Mouse (Mus musculus) hindbrain, embryonic 16.5 days (tissue): Measurements from ENCODE around the gene Mob3b. TPM values are rescaled to one million over a fixed set of nuclear protein-coding genes. Genes with fewer than 3 reads are reported as not detected.

Source experiments
- ATAC-seq: fragments of 200-750 bp; cut with Nextera tagmentation; 2 replicates; pipeline ENCODE4 v1.8.0; 2017; ENCODE audit warnings: moderate TSS enrichment, moderate library complexity
- H3K27ac ChIP-seq: fragments of 300-500 bp; sonication (generic); 2 replicates; pipeline ENCODE4 v1.5.1; 2014; ENCODE audit warnings: low read depth, mild to moderate bottlenecking, control low read depth, low read length, moderate library complexity
- H3K27me3 ChIP-seq: fragments of 300-500 bp; sonication (generic); replicated peaks from 2 replicates; pipeline ENCODE4 v1.6.1; 2014; ENCODE audit warnings: low read length; ENCODE audit not compliant: control insufficient read depth, insufficient read depth
- H3K36me3 ChIP-seq: fragments of 300-500 bp; sonication (generic); 2 replicates; pipeline ENCODE4 v1.6.1; 2014; ENCODE audit warnings: mild to moderate bottlenecking, low read length, moderate library complexity, mixed read lengths; ENCODE audit not compliant: control insufficient read depth, insufficient read depth
- H3K4me1 ChIP-seq: fragments of 300-500 bp; sonication (generic); 2 replicates; pipeline ENCODE4 v1.6.1; 2014; ENCODE audit warnings: low read depth, low read length; ENCODE audit not compliant: control insufficient read depth, insufficient read depth
- H3K4me2 ChIP-seq: fragments of 300-500 bp; sonication (generic); 2 replicates; pipeline ENCODE4 v1.6.1; 2014; ENCODE audit warnings: mild to moderate bottlenecking, low read length, control low read depth, moderate library complexity
- H3K4me3 ChIP-seq: fragments of 300-500 bp; sonication (generic); 2 replicates; pipeline ENCODE4 v1.5.1; 2014; ENCODE audit warnings: mild to moderate bottlenecking, low read length, control low read depth, moderate library complexity
- H3K9ac ChIP-seq: fragments of 300-500 bp; sonication (generic); 2 replicates; pipeline ENCODE4 v1.6.1; 2014; ENCODE audit warnings: low read depth, mild to moderate bottlenecking, control low read depth, low read length, moderate library complexity
- H3K9me3 ChIP-seq: fragments of 300-500 bp; sonication (generic); 2 replicates; pipeline ENCODE4 v1.6.1; 2014; ENCODE audit warnings: mild to moderate bottlenecking, low read length, moderate library complexity; ENCODE audit not compliant: control insufficient read depth
- WGBS: fragments of 180-500 bp; shearing (Covaris S2); extraction: QIAGEN DNeasy Blood & Tissue Kit; methylation state at CpG from one replicate; pipeline ENCODE4 v1.1.7; 2014; 5-methylcytosine and 5-hydroxymethylcytosine counted together
- polyA plus RNA-seq: library from polyadenylated mRNA; unstranded; fragments of >200 nt; fragmentation: Nextera tagmentation; extraction: Ambion mirVana; gene quantifications from 2 replicates; pipeline ENCODE4 v1.2.1, GENCODE M21; 2015

Gene Mob3b
- polyA plus RNA-seq, 1 experiment from 2014 or later = 3.9 TPM

DNA sequence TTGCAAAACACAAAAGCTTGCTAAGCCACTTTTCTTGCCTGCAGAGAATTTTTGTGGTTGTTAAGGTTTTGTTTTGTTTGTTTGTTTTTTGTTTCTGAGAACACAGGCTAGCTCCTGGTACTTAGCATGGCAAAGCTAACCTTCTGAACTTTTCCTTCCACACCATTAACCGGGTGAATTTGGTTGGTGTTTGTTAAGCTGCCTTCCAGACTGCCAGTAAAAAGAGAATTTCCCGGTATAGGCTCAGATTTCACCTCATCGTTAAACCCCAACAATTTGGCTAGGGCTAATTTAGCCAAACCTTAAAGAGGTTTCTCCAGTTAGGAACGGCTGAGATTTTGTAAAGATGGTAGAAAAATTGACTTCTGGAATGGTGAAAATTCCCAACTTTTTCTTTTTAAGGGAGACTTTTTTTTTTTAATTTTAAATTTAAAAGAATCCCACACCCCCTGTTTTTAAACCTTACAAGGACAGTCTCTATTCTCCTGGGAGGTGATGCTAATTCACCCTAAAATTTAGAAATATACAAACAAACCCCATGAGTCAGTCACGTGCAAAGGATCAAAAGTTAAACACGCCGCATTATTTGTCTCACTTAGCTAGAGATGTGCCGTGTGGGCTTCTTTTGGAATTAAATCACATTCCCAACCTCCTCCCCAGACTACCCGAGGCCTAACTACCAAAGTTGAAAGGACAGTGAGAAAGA, 108.1 kb downstream of the Mob3b start:
- Histone ChIP-seq H3K4me3 (no peak overlapping the region), H3K4me2 (no peak overlapping the region), H3K27me3 (no peaks in the 10 kb centered on the region), H3K4me1 (no peaks in the 10 kb centered on the region), H3K27ac (no peak overlapping the region), H3K9ac (no peak overlapping the region), H3K9me3 (no peaks in the 10 kb centered on the region), H3K36me3 (no peaks in the 10 kb centered on the region)
- no peak for ATAC-seq
- 51% methylated on average over 9 of the region's 9 CpGs for WGBS

DNA sequence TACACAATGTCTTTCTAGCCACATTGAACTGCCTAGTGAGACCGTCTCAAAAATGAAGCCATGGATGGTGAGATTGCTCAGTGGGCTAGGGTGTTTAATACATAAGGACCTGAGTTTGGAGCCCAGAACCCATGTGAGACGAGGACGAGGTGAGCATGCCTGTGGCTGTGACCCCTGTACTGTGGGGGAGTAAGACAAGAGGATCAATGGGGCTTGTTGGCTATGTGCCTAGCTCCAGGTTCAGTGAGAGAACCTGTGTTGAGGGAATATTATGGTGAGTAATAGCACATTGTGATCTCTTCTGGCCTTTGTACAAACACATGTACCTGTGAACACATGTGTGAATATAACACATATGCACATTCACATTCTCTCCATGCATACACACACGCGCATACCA, 116.4 kb downstream of the Mob3b start:
- H3K27ac ChIP-seq = no peak overlapping the region
- no peaks in the 10 kb centered on the region for H3K4me1 ChIP-seq
- H3K9ac ChIP-seq = no peak overlapping the region
- H3K36me3 ChIP-seq = no peaks in the 10 kb centered on the region
- no peak for ATAC-seq
- no peak overlapping the region for H3K4me2 ChIP-seq
- no peak overlapping the region for H3K4me3 ChIP-seq
- H3K9me3 ChIP-seq = no peaks in the 10 kb centered on the region
- WGBS = 92% methylated on average over 5 of the region's 5 CpGs
- H3K27me3 ChIP-seq = no peaks in the 10 kb centered on the region

DNA sequence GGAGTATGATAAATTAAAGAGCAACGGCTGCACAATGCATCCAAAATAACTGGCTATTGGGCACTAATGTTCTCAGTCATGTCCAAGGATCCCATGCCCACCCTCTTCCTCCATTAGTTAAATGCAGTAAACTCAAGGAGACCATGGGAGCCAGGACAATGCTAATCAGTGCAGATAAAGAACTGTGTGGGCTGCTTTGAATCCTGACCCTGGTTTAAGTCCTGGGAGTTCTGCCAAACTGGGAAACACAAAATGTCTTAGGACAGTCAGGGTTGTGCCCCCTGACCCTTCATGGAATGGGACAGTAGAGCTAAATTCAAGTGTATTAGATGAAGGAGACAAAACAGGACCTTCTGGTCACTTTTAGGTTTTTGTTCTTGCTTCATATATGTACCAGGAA, 117.0 kb downstream of the Mob3b start:
- Histone ChIP-seq H3K36me3 (no peaks in the 10 kb centered on the region), H3K9me3 (no peaks in the 10 kb centered on the region), H3K9ac (no peak overlapping the region), H3K4me1 (no peaks in the 10 kb centered on the region), H3K27ac (no peak overlapping the region), H3K27me3 (no peaks in the 10 kb centered on the region), H3K4me2 (no peak overlapping the region), H3K4me3 (no peak overlapping the region)
- whole genome bisulfite sequencing = 86% methylated on average over 1 of the region's 1 CpGs
- ATAC-seq = no peak

DNA sequence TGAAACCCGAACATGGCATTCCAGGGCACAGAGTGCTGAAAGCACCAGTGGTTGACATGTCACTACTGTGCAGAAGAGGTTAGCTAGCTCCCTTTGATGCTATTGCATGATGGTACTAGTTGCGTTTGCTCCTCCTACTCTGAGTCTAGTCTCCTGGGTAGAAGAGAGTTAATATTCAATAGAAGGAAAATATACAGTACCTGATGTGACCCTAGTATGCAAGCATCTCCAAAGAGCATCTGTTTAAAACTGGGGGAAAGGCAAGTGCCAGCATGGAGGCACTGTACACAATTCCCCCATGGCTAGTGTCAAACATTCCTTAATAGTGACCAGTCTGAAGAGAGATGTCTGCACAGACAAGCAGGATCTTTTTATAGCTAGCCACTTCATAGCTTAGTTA, 119.5 kb downstream of the Mob3b start:
- 77% methylated on average over 2 of the region's 2 CpGs for WGBS
- Histone ChIP-seq H3K36me3 (no peaks in the 10 kb centered on the region), H3K4me1 (no peaks in the 10 kb centered on the region), H3K9ac (no peak overlapping the region), H3K4me2 (no peak overlapping the region), H3K27ac (no peak overlapping the region), H3K4me3 (no peak overlapping the region), H3K9me3 (no peaks in the 10 kb centered on the region), H3K27me3 (no peaks in the 10 kb centered on the region)
- ATAC-seq = no peak

DNA sequence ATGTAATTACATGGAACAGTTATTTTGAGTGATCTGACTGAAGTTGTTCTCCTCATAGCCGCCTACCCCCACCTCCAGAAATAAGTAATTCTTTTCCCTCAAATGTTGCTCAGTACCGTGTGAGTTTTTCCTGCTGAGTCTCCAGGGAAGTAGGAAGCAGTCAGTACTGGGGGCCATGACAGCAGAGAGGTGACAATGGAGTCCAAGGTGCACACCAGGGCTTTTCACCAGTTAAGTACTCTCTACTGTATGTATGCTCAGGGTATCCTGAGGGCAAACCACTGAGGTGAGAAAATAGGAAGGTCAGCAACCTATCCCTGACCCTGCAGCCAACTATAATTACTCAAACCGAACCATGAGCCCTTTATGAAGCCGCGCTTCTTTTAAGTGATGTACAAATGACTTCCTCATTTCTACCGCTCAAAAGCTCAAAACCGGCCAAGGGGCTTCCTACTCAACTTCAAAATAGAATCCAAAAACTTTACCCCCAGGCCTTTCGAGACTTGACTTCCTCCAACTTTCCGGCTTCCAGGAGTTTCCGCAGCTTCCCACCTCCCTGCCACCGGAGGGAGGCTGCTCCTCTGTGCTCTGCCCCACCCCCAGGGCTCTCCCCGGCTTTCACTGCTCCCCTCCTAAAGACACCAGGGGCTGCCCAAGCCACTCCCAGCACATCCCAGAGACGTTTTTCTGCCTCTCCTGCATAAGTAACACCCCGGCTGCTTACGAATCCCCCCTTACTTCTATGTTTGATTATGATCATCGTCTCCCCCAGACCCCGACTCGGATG, 122.6 kb downstream of the Mob3b start:
- WGBS = 64% methylated on average over 18 of the region's 18 CpGs
- Histone ChIP-seq H3K4me2 (no peak overlapping the region), H3K9ac (no peak overlapping the region), H3K27me3 (no peaks in the 10 kb centered on the region), H3K36me3 (no peaks in the 10 kb centered on the region), H3K27ac (no peak overlapping the region), H3K4me3 (no peak overlapping the region), H3K4me1 (no peaks in the 10 kb centered on the region), H3K9me3 (no peaks in the 10 kb centered on the region)
- no peak for ATAC-seq

DNA sequence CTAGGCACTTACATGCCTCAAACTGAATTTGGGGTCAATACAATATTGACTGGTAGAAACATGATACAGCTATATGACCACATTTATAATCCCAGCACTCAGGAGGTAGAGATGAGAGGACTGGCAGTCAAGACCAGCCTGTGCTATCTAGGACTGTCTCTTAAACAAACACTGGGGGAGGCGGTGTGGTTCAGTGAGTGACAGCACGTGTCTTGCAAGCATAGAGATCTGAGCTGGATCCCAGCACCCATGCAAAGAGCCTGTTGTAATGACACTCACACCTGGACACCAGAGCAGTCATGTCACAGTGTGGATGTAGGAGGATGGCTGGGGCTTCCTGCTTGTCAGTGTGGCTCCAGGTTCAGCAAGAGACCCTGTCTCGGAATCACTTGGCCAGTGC, 124.5 kb downstream of the Mob3b start:
- no peak for ATAC-seq

DNA sequence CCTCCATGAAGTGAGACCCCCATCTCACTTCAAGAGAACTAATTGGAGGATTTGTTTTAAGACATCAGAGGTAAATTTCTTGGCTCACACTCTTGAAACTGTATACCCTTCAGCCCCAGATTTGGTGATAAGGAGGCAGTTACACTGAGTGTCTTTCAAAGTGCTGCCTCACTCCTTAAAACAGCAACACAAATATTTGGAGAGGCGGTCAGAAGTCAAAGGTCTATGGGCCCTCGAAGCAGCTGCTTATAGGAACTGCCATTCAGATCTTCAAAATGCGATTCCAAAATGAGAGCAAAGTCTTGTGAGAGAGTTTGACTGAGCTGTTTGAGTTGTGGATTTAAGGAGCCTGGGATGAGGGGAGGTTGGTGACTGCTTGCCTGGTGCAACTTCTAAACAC, 125.7 kb downstream of the Mob3b start:
- Histone ChIP-seq H3K4me1 (no peaks in the 10 kb centered on the region), H3K4me2 (no peak overlapping the region), H3K27ac (no peak overlapping the region), H3K4me3 (no peak overlapping the region), H3K27me3 (no peaks in the 10 kb centered on the region), H3K9me3 (no peaks in the 10 kb centered on the region), H3K9ac (no peak overlapping the region), H3K36me3 (no peaks in the 10 kb centered on the region)
- WGBS = 86% methylated on average over 3 of the region's 3 CpGs
- ATAC-seq = no peak

More for the DNA sequence above, 124.5 kb downstream of the Mob3b start:
- H3K27ac ChIP-seq = no peak overlapping the region
- no peak overlapping the region for H3K4me3 ChIP-seq
- 98% methylated on average over 3 of the region's 3 CpGs for WGBS
- no peaks in the 10 kb centered on the region for H3K36me3 ChIP-seq
- H3K9me3 ChIP-seq = no peaks in the 10 kb centered on the region
- no peak overlapping the region for H3K4me2 ChIP-seq
- no peaks in the 10 kb centered on the region for H3K27me3 ChIP-seq
- no peaks in the 10 kb centered on the region for H3K4me1 ChIP-seq
- H3K9ac ChIP-seq = no peak overlapping the region

DNA sequence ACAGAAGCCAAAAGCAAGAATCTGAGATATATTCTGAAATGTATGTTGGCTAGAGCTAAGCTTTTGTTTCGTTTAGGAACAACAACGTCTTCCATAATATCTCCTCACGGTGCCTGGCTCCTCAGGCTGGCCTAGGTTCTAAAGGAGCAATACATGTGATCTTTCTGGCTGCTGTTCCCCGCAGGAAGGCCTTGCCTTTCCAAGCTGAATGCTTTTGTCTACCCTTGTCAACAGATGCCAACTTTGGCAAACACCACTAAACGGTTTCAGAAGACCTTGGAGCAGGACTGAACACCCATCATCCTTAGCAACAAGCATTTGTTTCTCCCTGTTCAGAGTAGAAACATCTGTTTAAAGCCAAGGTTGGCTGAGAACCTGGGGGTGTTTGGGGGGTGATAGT, 126.1 kb downstream of the Mob3b start:
- Histone ChIP-seq H3K36me3 (no peaks in the 10 kb centered on the region), H3K4me2 (no peak overlapping the region), H3K4me3 (no peak overlapping the region), H3K9me3 (no peaks in the 10 kb centered on the region), H3K27me3 (no peaks in the 10 kb centered on the region), H3K9ac (no peak overlapping the region), H3K27ac (no peak overlapping the region), H3K4me1 (no peaks in the 10 kb centered on the region)
- 72% methylated on average over 5 of the region's 5 CpGs for WGBS
- no peak; the same call in 1 of the 2 replicates for ATAC-seq

DNA sequence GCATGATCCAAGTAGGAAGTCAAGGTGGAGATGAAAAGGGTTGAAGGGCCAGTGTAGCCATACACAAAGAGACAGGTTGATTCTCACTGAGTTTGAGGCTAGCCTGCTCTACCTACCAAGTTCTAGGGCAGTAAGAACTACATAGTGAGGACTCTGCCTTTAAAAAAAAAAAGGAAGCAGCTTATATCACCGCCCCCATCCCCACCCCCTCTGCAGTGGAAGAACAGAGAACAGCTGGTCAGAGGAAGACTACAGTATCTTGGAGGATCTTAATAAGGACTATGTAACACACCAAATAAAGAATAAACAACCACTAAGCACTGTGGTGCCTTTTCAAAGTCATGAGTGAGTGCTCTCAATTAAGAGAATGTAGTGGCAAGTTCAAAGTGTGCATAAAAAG, 138.9 kb downstream of the Mob3b start:
- Histone ChIP-seq H3K4me1 (no peaks in the 10 kb centered on the region), H3K9me3 (no peaks in the 10 kb centered on the region), H3K36me3 (no peaks in the 10 kb centered on the region), H3K27ac (no peak overlapping the region), H3K27me3 (no peaks in the 10 kb centered on the region), H3K4me3 (no peak overlapping the region), H3K9ac (no peak overlapping the region), H3K4me2 (no peak overlapping the region)
- ATAC-seq = no peak
- 92% methylated on average over 1 of the region's 1 CpGs for WGBS
